Mouse (Mus musculus) central nervous system, embryonic 18 days (tissue): ENCODE measurements around the gene Olfr406. TPM values are rescaled to one million over a fixed set of nuclear protein-coding genes. Genes with fewer than 3 reads are reported as not detected.

ENCODE experiments used
- polyA plus RNA-seq: library from polyadenylated mRNA; depleted of rRNA; stranded (reverse); fragments of >200 nt; gene quantifications from 2 replicates; pipeline ENCODE4 v1.2.3, GENCODE M21; 2012; rRNA removed

Gene Olfr406
- polyA plus RNA-seq, result not detected in 2 replicates

GRCm38 (mm10) chr11:74259508-74259907, at the start of gene Olfr406:
Gene Olfr406, plus strand, starts transcription at chr11:74259808.

GRCm38 (mm10) chr11:74211279-74211678, 48.3 kb upstream of the Olfr406 start, which contains the start of gene Olfr43:
Gene Olfr43, minus strand, starts transcription at chr11:74211379.

DNA sequence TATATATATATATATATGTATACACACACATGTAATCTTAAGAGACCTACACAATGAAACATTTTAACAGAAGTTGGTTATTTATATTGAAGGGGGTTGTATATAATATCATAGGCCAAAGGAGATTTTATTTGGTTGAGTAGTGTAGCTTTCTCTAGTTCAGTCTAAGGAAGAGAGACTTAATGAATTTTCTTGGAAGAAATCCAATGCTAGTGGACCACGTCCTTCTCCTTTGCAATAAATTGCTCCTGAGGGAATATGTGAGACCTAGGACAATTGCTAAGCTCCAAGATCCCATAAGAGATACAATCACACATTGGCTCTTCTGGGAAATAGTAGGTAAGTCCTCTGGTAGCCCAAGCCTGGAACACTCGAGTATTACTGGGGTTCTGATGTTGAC, 23.8 kb downstream of the Olfr406 start, which contains the start of gene Olfr59:
TSS of gene Olfr59 (plus strand) at position 301 of the 400 bp plus-strand sequence.

Other genes starting within 250 kb of the Olfr406 start
- not detected in 2 replicates for gene Olfr139, start 203.3 kb upstream of the Olfr406 start, polyA plus RNA-seq
- gene Olfr399, start 203.2 kb upstream of the Olfr406 start, polyA plus RNA-seq, result not detected in 2 replicates
- not detected in 2 replicates for gene Zfp616, start 189.9 kb upstream of the Olfr406 start, polyA plus RNA-seq
- not detected in 2 replicates for gene Olfr401, start 146.1 kb upstream of the Olfr406 start, polyA plus RNA-seq
- not detected in 2 replicates for gene Olfr402, start 106.3 kb upstream of the Olfr406 start, polyA plus RNA-seq
- gene Olfr403, start 73.6 kb upstream of the Olfr406 start, polyA plus RNA-seq, result not detected in 2 replicates
- gene Olfr43, start 48.4 kb upstream of the Olfr406 start, polyA plus RNA-seq, result not detected in 2 replicates
- not detected in 2 replicates for gene Olfr59, start 23.9 kb downstream of the Olfr406 start, polyA plus RNA-seq
- gene Olfr410, start 78.2 kb downstream of the Olfr406 start, polyA plus RNA-seq, result not detected in 2 replicates
- not detected in 2 replicates for gene Olfr411, start 92.8 kb downstream of the Olfr406 start, polyA plus RNA-seq
- not detected in 2 replicates for gene Olfr412, start 102.3 kb downstream of the Olfr406 start, polyA plus RNA-seq